Mouse (Mus musculus) lung, embryonic 14.5 days (tissue): ENCODE data around the gene Mroh7. TPM values are rescaled to one million over a fixed set of nuclear protein-coding genes. Genes with fewer than 3 reads are reported as not detected.
"Not testable (repeated sequence)": the region's sequence is repeated elsewhere in the genome, so short reads cannot be mapped to it uniquely, and the experiment has no call there.

Experiments
- ATAC-seq: fragments of 200-750 bp; cut with Nextera tagmentation; 2 replicates; pipeline ENCODE4 v1.8.0; 2017; ENCODE audit warnings: mild to moderate bottlenecking, moderate TSS enrichment, moderate library complexity; ENCODE audit not compliant: insufficient read depth
- DNase-seq: peaks from one replicate; pipeline ENCODE4 v3.0.0-alpha.2; 2015
- H3K27ac ChIP-seq: fragments of 300-500 bp; sonication (generic); 2 replicates; pipeline ENCODE4 v1.5.1; 2014; ENCODE audit warnings: low read depth, mild to moderate bottlenecking, moderate library complexity
- H3K27me3 ChIP-seq: fragments of 300-500 bp; sonication (generic); 2 replicates; pipeline ENCODE4 v1.6.1; 2014; ENCODE audit warnings: low read length, control low read depth; ENCODE audit not compliant: insufficient read depth
- H3K36me3 ChIP-seq: fragments of 300-500 bp; sonication (generic); 2 replicates; pipeline ENCODE4 v1.6.1; 2014; ENCODE audit warnings: control low read depth; ENCODE audit not compliant: insufficient read depth
- H3K4me1 ChIP-seq: fragments of 300-500 bp; sonication (generic); 2 replicates; pipeline ENCODE4 v1.6.1; 2014; ENCODE audit warnings: antibody characterized with exemption, control low read depth; ENCODE audit not compliant: insufficient read depth
- H3K4me2 ChIP-seq: fragments of 300-500 bp; sonication (generic); 2 replicates; pipeline ENCODE4 v1.6.1; 2014; ENCODE audit warnings: mild to moderate bottlenecking
- H3K4me3 ChIP-seq: fragments of 300-500 bp; sonication (generic); 2 replicates; pipeline ENCODE4 v1.5.1; 2014; ENCODE audit warnings: low read depth, low read length
- H3K9ac ChIP-seq: fragments of 300-500 bp; sonication (generic); 2 replicates; pipeline ENCODE4 v1.6.1; 2014
- H3K9me3 ChIP-seq: fragments of 300-500 bp; sonication (generic); 2 replicates; pipeline ENCODE4 v1.6.1; 2016; ENCODE audit warnings: low read depth, low read length, control low read depth
- CTCF ChIP-seq: IDR thresholded peaks from 2 replicates; pipeline ENCODE4 v1.5.1; 2016; ENCODE audit warnings: antibody characterized with exemption, low read depth
- WGBS: fragments of 180-500 bp; shearing (Covaris S2); extraction: QIAGEN DNeasy Blood & Tissue Kit; methylation state at CpG from one replicate; pipeline ENCODE4 v1.1.7; 2014; 5-methylcytosine and 5-hydroxymethylcytosine counted together
- polyA plus RNA-seq: library from polyadenylated mRNA; unstranded; fragments of >200 nt; fragmentation: Nextera tagmentation; extraction: Ambion mirVana; gene quantifications from 2 replicates; pipeline ENCODE4 v1.2.1, GENCODE M21; 2014

Mroh7 gene
- polyA plus RNA-seq, 1 experiment from 2014 or later = 0.08 TPM

GRCm38 (mm10) chr4:106764166-106764565, 33.4 kb upstream of the Mroh7 start:
- Histone ChIP-seq H3K27ac (no peak overlapping the region), H3K4me1 (no peaks in the 10 kb centered on the region), H3K9me3 (no peaks in the 10 kb centered on the region), H3K36me3 (no peaks in the 10 kb centered on the region), H3K9ac (no peak overlapping the region), H3K4me3 (no peak overlapping the region), H3K27me3 (no peaks in the 10 kb centered on the region), H3K4me2 (no peak overlapping the region)
- WGBS = 68% methylated on average over 7 of the region's 7 CpGs
- no peak for DNase-seq
- TF ChIP-seq CTCF = no peak
- no peak for ATAC-seq

- Histone ChIP-seq H3K4me2 (no peak overlapping the region), H3K4me1 (no peaks in the 10 kb centered on the region)
- whole genome bisulfite sequencing = 77% methylated on average over 6 of the region's 6 CpGs
Measured at GRCm38 (mm10) chr4:106751726-106752125, 21.0 kb upstream of the Mroh7 start.

GRCm38 (mm10) chr4:106749699-106750098, 19.0 kb upstream of the Mroh7 start:
- Histone ChIP-seq H3K9me3 (no peaks in the 10 kb centered on the region), H3K27me3 (no peaks in the 10 kb centered on the region), H3K4me1 (no peaks in the 10 kb centered on the region), H3K4me2 (peak overlapping the region; percentile 43), H3K4me3 (no peak overlapping the region), H3K9ac (no peak overlapping the region; the same call in 1 of the 2 replicates), H3K36me3 (no peaks in the 10 kb centered on the region), H3K27ac (no peak overlapping the region)
- WGBS = 4% methylated on average over 7 of the region's 7 CpGs
- DNase-seq (peak; percentile 84), ATAC-seq (peak; percentile 87)
- TF ChIP-seq CTCF = peak; percentile 93

More at GRCm38 (mm10) chr4:106751726-106752125, 21.0 kb upstream of the Mroh7 start:
- no peak overlapping the region for H3K4me3 ChIP-seq
- DNase-seq (no peak), ATAC-seq (no peak)
- H3K27ac ChIP-seq = no peak overlapping the region
- no peaks in the 10 kb centered on the region for H3K9me3 ChIP-seq
- TF ChIP-seq CTCF = no peak
- no peak overlapping the region for H3K9ac ChIP-seq
- no peaks in the 10 kb centered on the region for H3K27me3 ChIP-seq
- H3K36me3 ChIP-seq = no peaks in the 10 kb centered on the region

- Histone ChIP-seq H3K9ac (no peak overlapping the region), H3K4me3 (no peak overlapping the region), H3K4me1 (no peaks in the 10 kb centered on the region), H3K27ac (no peak overlapping the region), H3K4me2 (no peak overlapping the region), H3K9me3 (no peaks in the 10 kb centered on the region), H3K36me3 (no peaks in the 10 kb centered on the region), H3K27me3 (no peaks in the 10 kb centered on the region)
- no peak for DNase-seq
- WGBS = 67% methylated on average over 1 of the region's 1 CpGs
- no peak for TF ChIP-seq CTCF
- no peak for ATAC-seq
Measured at GRCm38 (mm10) chr4:106747001-106747580, 16.4 kb upstream of the Mroh7 start.

- no peaks in the 10 kb centered on the region for H3K9me3 ChIP-seq
- no peaks in the 10 kb centered on the region for H3K4me1 ChIP-seq
- 77% methylated on average over 7 of the region's 7 CpGs for WGBS
- no peak overlapping the region for H3K9ac ChIP-seq
- no peak overlapping the region for H3K4me3 ChIP-seq
- no peak overlapping the region for H3K4me2 ChIP-seq
- TF ChIP-seq CTCF = no peak
- DNase-seq (no peak), ATAC-seq (no peak)
- no peaks in the 10 kb centered on the region for H3K36me3 ChIP-seq
- H3K27me3 ChIP-seq = no peaks in the 10 kb centered on the region
- H3K27ac ChIP-seq = no peak overlapping the region
Measured at GRCm38 (mm10) chr4:106745862-106746261, 15.1 kb upstream of the Mroh7 start.

GRCm38 (mm10) chr4:106737904-106738303, 7.2 kb upstream of the Mroh7 start:
- Histone ChIP-seq H3K36me3 (no peaks in the 10 kb centered on the region), H3K9ac (no peak overlapping the region), H3K27ac (no peak overlapping the region), H3K27me3 (no peaks in the 10 kb centered on the region), H3K4me2 (no peak overlapping the region), H3K9me3 (no peaks in the 10 kb centered on the region), H3K4me1 (no peaks in the 10 kb centered on the region), H3K4me3 (no peak overlapping the region)
- no peak for TF ChIP-seq CTCF
- ATAC-seq (no peak), DNase-seq (no peak)
- WGBS = 71% methylated on average over 3 of the region's 3 CpGs

- H3K9me3 ChIP-seq, H3K4me1 ChIP-seq, H3K36me3 ChIP-seq, ATAC-seq, H3K9ac ChIP-seq, DNase-seq, H3K27me3 ChIP-seq, H3K4me3 ChIP-seq, H3K4me2 ChIP-seq, H3K27ac ChIP-seq: not testable (repeated sequence)
- WGBS = 80% methylated on average over 1 of the region's 1 CpGs
Measured at GRCm38 (mm10) chr4:106736884-106737283, 6.2 kb upstream of the Mroh7 start.
